11 mouse cellular contexts compared by ENCODE assay signal in genomic region chr8:120329030-120329748, GRCm38 (mm10).
A peak's percentile ranks its signal among the peaks of the same experiment; 100 is the strongest.
DNase-seq lines count a peak whose midpoint lies in the region; ATAC-seq lines count a peak whose summit lies in the region.
"Had no signal": no experiment of that assay in that cellular context is flagged by ENCODE, and none has a peak within 500 bp of the region (broad histone marks: within the 10 kb centered on the region; RNA-seq: fewer than 3 reads in every experiment).

No protein-coding gene starts in this region.

- H3K4me2 ChIP-seq in hindbrain, embryonic 15.5 days: no peak overlapping the region
- no peak overlapping the region for H3K4me2 ChIP-seq in hindbrain, embryonic 11.5 days (replicated peaks; ENCODE audit: low read depth, low read length)
- no peak overlapping the region for H3K4me2 ChIP-seq in midbrain, embryonic 15.5 days
- no peak overlapping the region for H3K4me2 ChIP-seq in kidney, embryonic 15.5 days
- H3K4me2 ChIP-seq: lung, embryonic 14.5 days; neural tube, embryonic 12.5 days had no signal

- H3K4me3 ChIP-seq in hindbrain, embryonic 15.5 days: no peak overlapping the region
- H3K4me3 ChIP-seq in hindbrain, embryonic 11.5 days (ENCODE audit: low read depth, low read length): no peak overlapping the region
- no peak overlapping the region for H3K4me3 ChIP-seq in midbrain, embryonic 15.5 days
- no peak overlapping the region for H3K4me3 ChIP-seq in kidney, embryonic 15.5 days (replicated peaks)
- H3K4me3 ChIP-seq: neural tube, embryonic 12.5 days had no signal

- no peaks in the 10 kb centered on the region for H3K36me3 ChIP-seq in hindbrain, embryonic 15.5 days
- H3K36me3 ChIP-seq in hindbrain, embryonic 11.5 days (ENCODE audit: control insufficient read depth, insufficient read depth, low read length): no peaks in the 10 kb centered on the region
- no peaks in the 10 kb centered on the region for H3K36me3 ChIP-seq in midbrain, embryonic 15.5 days (replicated peaks)
- no peaks in the 10 kb centered on the region for H3K36me3 ChIP-seq in kidney, embryonic 15.5 days
- H3K36me3 ChIP-seq: G1E; neural tube, embryonic 12.5 days had no signal

- H3K9me3 ChIP-seq in hindbrain, embryonic 15.5 days: no peaks in the 10 kb centered on the region
- no peaks in the 10 kb centered on the region for H3K9me3 ChIP-seq in hindbrain, embryonic 11.5 days (ENCODE audit: control insufficient read depth, low read length)
- no peaks in the 10 kb centered on the region for H3K9me3 ChIP-seq in midbrain, embryonic 15.5 days
- no peaks in the 10 kb centered on the region for H3K9me3 ChIP-seq in kidney, embryonic 15.5 days (replicated peaks)
- H3K9me3 ChIP-seq: G1E; neural tube, embryonic 12.5 days had no signal

- H3K27me3 ChIP-seq in hindbrain, embryonic 15.5 days: no peaks in the 10 kb centered on the region
- no peaks in the 10 kb centered on the region; the same call in 1 of the 2 replicates for H3K27me3 ChIP-seq in hindbrain, embryonic 11.5 days (ENCODE audit: control insufficient read depth, insufficient read depth, low read length)
- no peaks in the 10 kb centered on the region for H3K27me3 ChIP-seq in midbrain, embryonic 15.5 days (replicated peaks)
- H3K27me3 ChIP-seq in kidney, embryonic 15.5 days: no peaks in the 10 kb centered on the region
- H3K27me3 ChIP-seq: neural tube, embryonic 12.5 days had no signal

- H3K27ac ChIP-seq in hindbrain, embryonic 15.5 days (replicated peaks): no peak overlapping the region
- H3K27ac ChIP-seq in hindbrain, embryonic 11.5 days (ENCODE audit: low read depth, low read length): no peak overlapping the region
- H3K27ac ChIP-seq in midbrain, embryonic 15.5 days: no peak overlapping the region
- H3K27ac ChIP-seq in kidney, embryonic 15.5 days: no peak overlapping the region
- H3K27ac ChIP-seq: neural tube, embryonic 12.5 days had no signal

- ATAC-seq in hindbrain, embryonic 15.5 days (ENCODE audit: low FRiP score, low read depth): peak; percentile 51
- ATAC-seq in hindbrain, embryonic 11.5 days (ENCODE audit: low FRiP score): no peak
- peak; percentile 59 for ATAC-seq in midbrain, embryonic 15.5 days (replicated peaks)
- no peak for ATAC-seq in kidney, embryonic 15.5 days (replicated peaks; ENCODE audit: low FRiP score)

- peak; percentile 74 for DNase-seq in adrenal gland, adult (ENCODE audit: inconsistent age in 2 of 2, low spot score in 1 of 2)
- DNase-seq in adrenal gland, postnatal 4 days (ENCODE audit: low spot score in 2 of 2): no peak
- no peak for DNase-seq in hindbrain, embryonic 11.5 days (ENCODE audit: low spot score)
- peak; percentile 85 for DNase-seq in brain, adult 2 months (ENCODE audit: low read depth, low spot score)
- no peak for DNase-seq in embryo, embryonic 10 days (ENCODE audit: low spot score)
- DNase-seq: lung, embryonic 14.5 days had no signal

- no peak overlapping the region for H3K9ac ChIP-seq in hindbrain, embryonic 15.5 days
- H3K9ac ChIP-seq in hindbrain, embryonic 11.5 days (ENCODE audit: low read depth, low read length): no peak overlapping the region
- no peak overlapping the region for H3K9ac ChIP-seq in midbrain, embryonic 15.5 days
- no peak overlapping the region for H3K9ac ChIP-seq in kidney, embryonic 15.5 days
- H3K9ac ChIP-seq: lung, embryonic 14.5 days; neural tube, embryonic 12.5 days had no signal

- peaks cover 27% of the 10 kb centered on the region for H3K4me1 ChIP-seq in hindbrain, embryonic 15.5 days (replicated peaks)
- H3K4me1 ChIP-seq in hindbrain, embryonic 11.5 days (replicated peaks; ENCODE audit: control insufficient read depth, insufficient read depth, low read length): peaks cover 8% of the 10 kb centered on the region; the same call in 1 of the 2 replicates
- peaks cover 7% of the 10 kb centered on the region for H3K4me1 ChIP-seq in midbrain, embryonic 15.5 days
- H3K4me1 ChIP-seq in kidney, embryonic 15.5 days: peaks cover 36% of the 10 kb centered on the region

- WGBS in hindbrain, embryonic 15.5 days: 72% methylated on average over 11 of the region's 11 CpGs
- 88% methylated on average over 11 of the region's 11 CpGs for WGBS in hindbrain, embryonic 11.5 days
- WGBS in midbrain, embryonic 15.5 days: 78% methylated on average over 11 of the region's 11 CpGs
- 91% methylated on average over 11 of the region's 11 CpGs for WGBS in kidney, embryonic 15.5 days

Comparison
In these comparisons a context has a peak if more than half of its experiments do, and no peak if none do; other contexts are left out.
1. DNase-seq: peak in adrenal gland, adult (2 of 2) and brain, adult 2 months (single experiment); none in adrenal gland, postnatal 4 days (0 of 2), hindbrain, embryonic 11.5 days (single experiment) and embryo, embryonic 10 days (single experiment).
2. ATAC-seq: peak in hindbrain, embryonic 15.5 days (single experiment) and midbrain, embryonic 15.5 days (single experiment); none in hindbrain, embryonic 11.5 days (single experiment) and kidney, embryonic 15.5 days (single experiment).